Mouse (Mus musculus) embryonic facial prominence, embryonic 15.5 days (tissue): ENCODE measurements around the gene Il21. TPM values are rescaled to one million over a fixed set of nuclear protein-coding genes. Genes with fewer than 3 reads are reported as not detected.

Experiments used
- ATAC-seq: fragments of 200-750 bp; cut with Nextera tagmentation; 2 replicates; pipeline ENCODE4 v1.8.0; 2017; ENCODE audit warnings: low read depth, moderate TSS enrichment; ENCODE audit not compliant: insufficient number of reproducible peaks, low FRiP score, low TSS enrichment
- H3K27ac ChIP-seq: fragments of 300-500 bp; sonication (generic); replicated peaks from 2 replicates; pipeline ENCODE4 v1.5.1; 2015; ENCODE audit warnings: mild to moderate bottlenecking, inconsistent platforms
- H3K27me3 ChIP-seq: fragments of 300-500 bp; sonication (generic); 2 replicates; pipeline ENCODE4 v1.6.1; 2015; ENCODE audit warnings: inconsistent platforms
- H3K36me3 ChIP-seq: fragments of 300-500 bp; sonication (generic); 2 replicates; pipeline ENCODE4 v1.6.1; 2015; ENCODE audit warnings: mild to moderate bottlenecking, inconsistent platforms
- H3K4me1 ChIP-seq: fragments of 300-500 bp; sonication (generic); 2 replicates; pipeline ENCODE4 v1.6.1; 2015; ENCODE audit warnings: inconsistent platforms
- H3K4me2 ChIP-seq: fragments of 300-500 bp; sonication (generic); replicated peaks from 2 replicates; pipeline ENCODE4 v1.6.1; 2015; ENCODE audit warnings: mild to moderate bottlenecking, inconsistent platforms
- H3K4me3 ChIP-seq: fragments of 300-500 bp; sonication (generic); replicated peaks from 2 replicates; pipeline ENCODE4 v1.5.1; 2015; ENCODE audit warnings: mild to moderate bottlenecking, inconsistent platforms
- H3K9ac ChIP-seq: fragments of 300-500 bp; sonication (generic); 2 replicates; pipeline ENCODE4 v1.6.1; 2015; ENCODE audit warnings: inconsistent platforms
- H3K9me3 ChIP-seq: fragments of 300-500 bp; sonication (generic); replicated peaks from 2 replicates; pipeline ENCODE4 v1.6.1; 2016; ENCODE audit warnings: inconsistent platforms
- WGBS: fragments of 180-500 bp; shearing (Covaris S2); methylation state at CpG from one replicate; pipeline ENCODE4 v1.1.7; 2015; 5-methylcytosine and 5-hydroxymethylcytosine counted together
- polyA plus RNA-seq: library from polyadenylated mRNA; unstranded; fragments of >200 nt; fragmentation: Nextera tagmentation; extraction: Ambion mirVana; gene quantifications from 2 replicates; pipeline ENCODE4 v1.2.1, GENCODE M21; 2015

Gene Il21
- polyA plus RNA-seq, 1 experiment from 2014 or later = not detected

DNA sequence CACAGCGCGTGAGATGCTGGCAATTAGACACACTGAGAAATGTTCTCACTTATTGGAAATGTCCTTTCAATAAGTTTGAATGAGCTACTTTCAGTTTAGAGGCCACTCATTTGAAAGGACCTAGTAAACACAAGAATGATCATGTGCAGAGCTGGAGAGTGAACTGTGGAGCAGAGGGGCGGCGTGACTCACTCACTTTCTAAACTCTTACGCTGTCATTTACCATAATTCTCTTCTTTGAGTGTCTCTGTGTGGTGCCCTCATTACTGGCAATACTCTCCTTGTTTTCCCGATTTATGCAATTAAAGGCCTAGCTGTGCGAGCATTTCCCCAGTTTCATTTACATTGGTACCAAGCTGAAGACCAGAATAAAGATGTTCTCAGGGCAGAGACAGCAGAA lies 1.3 kb downstream of the Il21 start:
- H3K36me3 ChIP-seq = no peaks in the 10 kb centered on the region
- H3K27ac ChIP-seq = no peak overlapping the region
- H3K4me1 ChIP-seq = no peaks in the 10 kb centered on the region
- H3K4me2 ChIP-seq = no peak overlapping the region
- H3K27me3 ChIP-seq = no peaks in the 10 kb centered on the region
- H3K9me3 ChIP-seq = no peaks in the 10 kb centered on the region
- H3K9ac ChIP-seq = no peak overlapping the region
- no peak for ATAC-seq
- 83% methylated on average over 7 of the region's 7 CpGs for WGBS
- H3K4me3 ChIP-seq = no peak overlapping the region

DNA sequence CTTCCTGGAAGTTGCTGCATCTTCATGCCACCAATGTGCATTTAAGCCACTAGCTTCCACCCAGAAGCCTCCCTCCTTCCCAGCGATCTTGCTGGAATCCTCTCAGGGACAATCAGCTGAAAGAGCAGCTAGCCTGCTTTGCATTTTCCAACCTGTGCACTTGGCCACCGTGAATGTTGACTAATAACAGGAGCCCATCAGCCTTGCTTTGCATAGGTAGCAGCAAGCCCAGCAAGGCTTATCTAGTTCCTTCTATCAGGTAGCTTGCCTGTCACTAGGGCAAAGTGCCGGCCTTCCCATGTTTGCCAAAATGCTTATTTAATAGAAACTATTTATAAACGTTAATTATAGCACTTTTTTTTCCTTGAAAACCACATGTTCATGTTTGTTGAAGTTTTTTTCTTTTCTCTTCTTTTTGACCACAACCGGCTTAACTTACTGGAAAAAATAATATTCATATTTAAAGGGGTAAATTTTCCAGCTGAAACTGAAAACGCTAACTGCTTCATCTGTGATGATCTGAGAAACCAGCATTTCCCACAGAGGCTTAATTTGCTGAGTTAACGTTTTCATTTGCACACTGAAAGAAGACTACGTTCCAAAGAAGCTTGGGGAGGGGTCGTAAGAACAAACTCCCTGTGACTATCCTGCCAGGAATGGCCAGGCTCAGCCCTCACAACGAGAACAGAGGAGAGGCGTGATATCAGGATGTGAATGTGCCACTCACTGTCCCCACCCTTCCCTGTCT lies 3.2 kb downstream of the Il21 start:
- no peaks in the 10 kb centered on the region for H3K36me3 ChIP-seq
- ATAC-seq = no peak
- no peak overlapping the region for H3K9ac ChIP-seq
- WGBS = 52% methylated on average over 11 of the region's 11 CpGs
- H3K4me1 ChIP-seq = no peaks in the 10 kb centered on the region
- no peaks in the 10 kb centered on the region for H3K9me3 ChIP-seq
- no peak overlapping the region for H3K4me3 ChIP-seq
- no peak overlapping the region for H3K4me2 ChIP-seq
- no peaks in the 10 kb centered on the region for H3K27me3 ChIP-seq
- no peak overlapping the region for H3K27ac ChIP-seq

DNA sequence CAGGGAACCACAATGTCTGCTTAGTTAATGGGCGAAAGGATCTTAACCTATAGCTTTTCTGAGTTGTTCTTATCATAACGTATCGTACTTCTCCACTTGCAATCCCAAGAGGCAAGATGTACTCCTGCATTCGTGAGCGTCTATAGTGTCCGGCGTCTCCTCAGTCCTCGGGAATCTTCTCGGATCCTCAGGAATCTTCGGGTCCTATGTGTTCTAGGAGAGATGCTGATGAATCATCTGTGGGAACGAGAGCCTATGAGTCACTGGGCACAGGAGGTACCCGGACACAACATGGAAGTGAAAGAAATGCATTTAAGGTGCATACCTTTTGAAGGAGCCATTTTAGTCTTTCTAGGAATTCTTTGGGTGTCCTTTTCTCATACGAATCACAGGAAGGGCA lies 7.3 kb downstream of the Il21 start:
- Histone ChIP-seq H3K4me2 (no peak overlapping the region), H3K9ac (no peak overlapping the region), H3K36me3 (no peaks in the 10 kb centered on the region), H3K9me3 (no peaks in the 10 kb centered on the region), H3K4me3 (no peak overlapping the region), H3K27me3 (no peaks in the 10 kb centered on the region), H3K27ac (no peak overlapping the region), H3K4me1 (no peaks in the 10 kb centered on the region)
- WGBS = 88% methylated on average over 13 of the region's 13 CpGs
- ATAC-seq = no peak

DNA sequence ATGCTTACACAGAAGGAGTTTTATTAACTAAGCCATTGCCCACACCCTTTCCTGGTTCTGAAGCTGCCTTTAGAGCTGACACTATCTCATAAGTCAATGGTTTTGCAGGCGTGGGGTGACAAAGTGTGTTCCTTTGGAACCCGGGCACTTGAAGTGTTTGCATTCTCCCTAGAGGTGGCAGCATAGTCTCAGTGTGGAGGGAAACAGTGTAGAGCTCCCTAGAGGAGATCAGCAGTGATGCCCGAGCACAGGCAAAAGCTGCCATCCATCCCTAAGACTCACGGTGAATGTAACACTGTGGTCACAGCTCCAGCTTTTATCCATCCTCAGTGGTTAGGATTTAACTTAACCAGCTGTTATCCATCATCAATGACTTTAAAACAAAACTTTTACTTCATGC lies 13.4 kb downstream of the Il21 start:
- Histone ChIP-seq H3K4me3 (no peak overlapping the region), H3K9me3 (no peaks in the 10 kb centered on the region), H3K4me2 (no peak overlapping the region), H3K9ac (no peak overlapping the region), H3K27me3 (no peaks in the 10 kb centered on the region), H3K36me3 (no peaks in the 10 kb centered on the region), H3K4me1 (no peaks in the 10 kb centered on the region), H3K27ac (no peak overlapping the region)
- 27% methylated on average over 4 of the region's 4 CpGs for WGBS
- no peak for ATAC-seq

DNA sequence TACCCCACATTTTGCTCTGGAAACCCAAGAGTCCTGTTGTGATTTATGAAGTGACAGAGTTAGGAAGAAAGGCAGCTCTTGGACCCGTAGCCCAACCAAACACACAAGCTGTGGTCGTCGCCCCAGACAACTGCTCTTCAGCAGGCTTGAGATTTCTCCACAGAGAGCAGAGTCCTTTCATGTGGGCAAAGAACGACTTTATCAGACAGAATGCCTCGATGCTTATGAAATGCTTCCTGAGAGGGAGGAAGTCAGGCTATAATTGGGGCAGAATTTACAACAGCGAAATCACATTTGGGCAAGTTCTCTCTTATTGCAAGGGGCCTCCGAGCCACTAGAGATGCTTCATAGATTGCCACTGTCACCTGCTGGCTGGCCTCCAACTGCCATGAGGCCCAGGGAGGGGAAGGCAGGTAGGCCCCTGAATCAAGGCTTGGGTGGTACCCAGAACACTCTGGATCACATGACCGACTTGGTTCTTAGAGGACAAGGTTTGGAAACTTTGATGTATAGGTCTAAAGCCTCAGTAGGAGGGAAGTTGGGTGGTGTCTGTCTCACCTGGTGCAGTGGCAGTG lies 27.1 kb downstream of the Il21 start:
- no peaks in the 10 kb centered on the region for H3K36me3 ChIP-seq
- WGBS = 59% methylated on average over 8 of the region's 8 CpGs
- no peak overlapping the region for H3K9ac ChIP-seq
- H3K4me2 ChIP-seq = no peak overlapping the region
- H3K4me1 ChIP-seq = 0 out of 2 replicates have a peak, but pooled peaks cover 7% of the 10 kb centered on the region
- H3K9me3 ChIP-seq = no peaks in the 10 kb centered on the region
- no peak overlapping the region for H3K4me3 ChIP-seq
- no peaks in the 10 kb centered on the region for H3K27me3 ChIP-seq
- H3K27ac ChIP-seq = no peak overlapping the region
- ATAC-seq = no peak

DNA sequence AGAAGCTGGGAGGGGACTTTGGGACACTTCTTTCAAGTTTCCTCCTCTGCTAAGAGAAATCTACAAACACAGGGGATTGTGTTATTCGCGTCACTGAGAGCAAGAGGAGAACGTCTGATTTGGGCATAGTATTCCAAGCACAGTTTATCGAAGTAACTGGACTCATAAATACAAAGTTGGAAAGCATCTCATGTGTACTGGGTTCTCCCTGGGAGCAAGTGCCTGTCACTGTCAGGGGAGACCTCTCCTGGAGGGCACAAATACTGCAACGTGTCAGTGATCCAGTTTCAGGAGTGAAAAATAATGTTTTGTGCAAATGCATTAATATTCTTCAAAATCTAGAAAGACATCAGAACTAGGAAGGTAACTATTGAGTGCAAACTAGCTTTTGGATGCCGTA lies 27.9 kb downstream of the Il21 start:
- Histone ChIP-seq H3K4me1 (0 out of 2 replicates have a peak, but pooled peaks cover 7% of the 10 kb centered on the region), H3K36me3 (no peaks in the 10 kb centered on the region), H3K4me3 (peak overlapping the region; percentile 61), H3K27ac (no peak overlapping the region), H3K27me3 (no peaks in the 10 kb centered on the region), H3K9me3 (no peaks in the 10 kb centered on the region), H3K4me2 (peak overlapping the region; percentile 84), H3K9ac (0 out of 2 replicates have a peak overlapping the region, but pooled peaks have one; percentile 44)
- 18% methylated on average over 6 of the region's 6 CpGs for WGBS
- 0 out of 2 replicates have a peak, but pooled peaks have one; percentile 59 for ATAC-seq

DNA sequence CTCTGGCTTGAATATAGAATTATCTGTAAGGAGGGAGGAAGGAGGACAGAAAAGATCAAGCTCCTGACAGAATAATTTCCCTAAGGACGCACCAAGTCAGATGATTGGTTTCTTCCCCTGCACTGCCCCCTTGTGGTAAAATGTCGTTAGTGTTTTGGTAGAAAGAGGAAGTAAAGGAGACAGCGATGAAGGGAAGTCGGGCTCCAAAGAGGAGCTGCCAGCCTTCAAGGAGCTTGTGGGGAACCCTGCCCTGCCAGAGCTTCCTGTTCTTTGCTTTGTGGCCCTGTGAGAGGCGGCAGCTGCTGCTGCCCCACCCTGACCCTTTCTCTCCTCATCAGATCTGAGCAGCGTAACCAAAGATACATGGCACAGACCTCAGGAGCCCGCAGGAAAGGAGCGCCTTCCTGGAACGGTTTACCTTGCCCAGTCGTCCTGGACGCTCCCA lies 28.4 kb downstream of the Il21 start:
- 0 out of 2 replicates have a peak, but pooled peaks cover 7% of the 10 kb centered on the region for H3K4me1 ChIP-seq
- no peaks in the 10 kb centered on the region for H3K36me3 ChIP-seq
- H3K4me3 ChIP-seq = peak overlapping the region; percentile 61
- H3K27ac ChIP-seq = no peak overlapping the region
- under 1% methylated on average over 11 of the region's 11 CpGs for WGBS
- peak overlapping the region; percentile 44; the same call in 1 of the 2 replicates for H3K9ac ChIP-seq
- H3K4me2 ChIP-seq = peak overlapping the region; percentile 84
- H3K27me3 ChIP-seq = no peaks in the 10 kb centered on the region
- peak; percentile 60; the same call in 1 of the 2 replicates for ATAC-seq
- no peaks in the 10 kb centered on the region for H3K9me3 ChIP-seq

DNA sequence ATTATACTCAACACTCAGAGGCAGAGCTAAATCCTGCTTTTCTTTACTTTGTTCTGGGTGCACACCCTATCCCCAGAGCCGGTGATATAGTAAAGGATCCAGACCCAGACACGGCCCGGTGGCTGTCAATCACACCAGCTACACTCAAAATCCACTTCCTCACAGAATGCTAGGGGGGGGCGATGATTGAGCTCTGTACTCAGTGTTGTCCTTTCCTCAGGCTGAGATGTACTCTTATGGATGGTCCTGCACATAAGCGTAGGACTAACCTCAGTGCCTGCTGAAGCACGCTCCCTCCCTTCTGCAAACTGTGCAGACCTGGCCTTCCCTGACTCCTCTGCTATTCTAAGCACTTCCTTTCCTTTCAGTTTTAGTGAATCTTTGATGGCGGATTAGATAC lies 29.6 kb downstream of the Il21 start:
- H3K27me3 ChIP-seq = no peaks in the 10 kb centered on the region
- H3K36me3 ChIP-seq = no peaks in the 10 kb centered on the region
- 69% methylated on average over 7 of the region's 7 CpGs for WGBS
- ATAC-seq = no peak
- H3K27ac ChIP-seq = no peak overlapping the region
- H3K9me3 ChIP-seq = no peaks in the 10 kb centered on the region
- no peak overlapping the region for H3K4me3 ChIP-seq
- 0 out of 2 replicates have a peak, but pooled peaks cover 7% of the 10 kb centered on the region for H3K4me1 ChIP-seq
- no peak overlapping the region for H3K9ac ChIP-seq
- H3K4me2 ChIP-seq = no peak overlapping the region

DNA sequence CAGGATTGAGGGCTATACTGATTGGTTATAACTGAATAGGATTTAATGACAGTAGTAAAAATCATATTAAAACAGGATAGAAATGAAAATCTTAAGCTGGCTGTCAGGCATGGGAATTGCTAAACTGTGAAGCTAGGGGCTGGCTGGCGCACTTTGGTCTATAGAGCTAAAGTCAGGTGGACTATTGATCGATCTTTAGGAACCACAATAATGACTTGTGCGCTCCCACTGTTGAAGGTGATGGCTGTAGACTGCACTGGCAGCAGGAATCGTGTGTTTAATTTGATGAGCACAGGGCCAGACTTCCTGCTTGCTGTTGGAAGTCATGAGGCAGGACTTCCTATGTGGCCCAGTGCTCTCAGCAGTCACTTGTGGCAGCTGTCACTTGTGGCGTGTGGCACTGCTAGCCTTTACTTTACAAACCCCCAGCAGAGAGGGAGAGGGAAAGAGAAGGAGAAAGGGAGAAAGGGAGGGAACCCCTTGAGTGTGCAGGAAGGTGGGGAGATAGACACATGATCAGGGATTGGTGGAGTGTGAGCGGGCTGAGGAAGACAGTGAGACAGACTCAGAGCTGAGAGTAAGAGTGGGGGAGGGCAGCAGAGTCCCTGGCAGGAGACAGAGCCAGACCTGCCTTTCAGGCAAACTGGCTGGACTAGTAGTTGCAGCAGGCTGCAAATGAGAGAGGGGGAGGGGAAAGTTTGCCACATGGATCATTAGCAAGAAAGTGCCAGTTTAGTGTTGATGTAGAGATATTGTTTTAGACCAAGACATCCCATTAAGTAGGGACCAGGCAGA lies 31.1 kb downstream of the Il21 start:
- H3K9me3 ChIP-seq = no peaks in the 10 kb centered on the region
- H3K27ac ChIP-seq = no peak overlapping the region
- no peak overlapping the region for H3K4me2 ChIP-seq
- H3K27me3 ChIP-seq = no peaks in the 10 kb centered on the region
- ATAC-seq = no peak
- WGBS = 52% methylated on average over 6 of the region's 6 CpGs
- H3K4me3 ChIP-seq = no peak overlapping the region
- H3K9ac ChIP-seq = no peak overlapping the region
- H3K36me3 ChIP-seq = no peaks in the 10 kb centered on the region
- H3K4me1 ChIP-seq = 0 out of 2 replicates have a peak, but pooled peaks cover 7% of the 10 kb centered on the region

DNA sequence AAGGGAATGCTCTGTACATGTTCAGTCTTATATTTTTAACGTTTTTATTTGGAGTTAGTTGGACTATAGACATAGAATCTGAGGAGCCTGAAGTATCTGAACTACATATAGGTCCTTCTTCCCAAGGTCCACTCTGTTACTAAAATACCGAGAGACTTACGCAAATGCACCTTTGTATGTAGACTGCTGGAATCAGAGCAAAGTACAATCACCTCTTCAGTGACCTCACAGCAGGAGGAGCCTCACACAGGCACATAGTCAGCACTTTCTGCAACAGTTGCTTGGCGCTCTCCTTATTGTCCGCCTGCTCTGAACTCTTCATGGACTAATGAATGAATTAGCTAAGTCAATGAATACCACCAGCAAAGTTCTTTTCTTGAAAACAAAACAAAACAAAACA lies 34.1 kb downstream of the Il21 start:
- Histone ChIP-seq H3K4me3 (no peak overlapping the region), H3K36me3 (no peaks in the 10 kb centered on the region), H3K9me3 (no peaks in the 10 kb centered on the region), H3K27me3 (no peaks in the 10 kb centered on the region), H3K27ac (no peak overlapping the region), H3K4me1 (0 out of 2 replicates have a peak, but pooled peaks cover 7% of the 10 kb centered on the region), H3K4me2 (no peak overlapping the region), H3K9ac (no peak overlapping the region)
- ATAC-seq = no peak
- 81% methylated on average over 5 of the region's 5 CpGs for WGBS

DNA sequence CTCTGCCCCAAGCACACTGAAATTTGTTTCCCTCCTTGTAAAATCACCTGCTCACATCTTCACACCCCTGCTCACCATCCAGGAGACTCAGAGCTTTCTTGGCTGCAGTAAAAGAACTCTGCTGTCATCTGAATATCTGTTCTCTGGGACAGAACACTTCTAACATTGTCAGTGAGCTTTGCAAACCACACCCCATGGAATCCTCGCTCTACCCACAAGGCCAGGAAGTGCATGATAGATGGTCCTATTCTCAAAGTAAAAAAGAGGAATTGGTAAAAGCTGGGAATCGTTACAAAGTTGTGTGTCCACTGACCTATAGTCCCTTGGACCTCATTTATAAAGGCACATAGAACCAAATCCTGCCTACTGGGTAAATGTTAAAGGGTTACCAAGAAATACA lies 40.5 kb downstream of the Il21 start:
- Histone ChIP-seq H3K4me1 (no peaks in the 10 kb centered on the region), H3K4me2 (no peak overlapping the region), H3K36me3 (no peaks in the 10 kb centered on the region), H3K4me3 (no peak overlapping the region), H3K9me3 (no peaks in the 10 kb centered on the region), H3K27me3 (no peaks in the 10 kb centered on the region), H3K27ac (no peak overlapping the region), H3K9ac (no peak overlapping the region)
- WGBS = 66% methylated on average over 2 of the region's 2 CpGs
- no peak for ATAC-seq
